Mouse (Mus musculus) heart, postnatal 36 days (tissue): ENCODE measurements around the gene D130052B06Rik. TPM values are rescaled to one million over a fixed set of nuclear protein-coding genes. Genes with fewer than 3 reads are reported as not detected.
A peak's percentile ranks its signal among the peaks of the same experiment; 100 is the strongest.

Experiments used
- DNase-seq, 2 experiments: peaks; one replicate each; pipeline ENCODE4 v3.0.0; 2021 to 2022
- intact Hi-C: fragments of 180-260 bp; cut with DNase I; formaldehyde crosslinking; loops from one replicate; pipeline ENCODE4 v1.15.1; 2025
- total RNA-seq, 2 experiments: library from RNA; stranded (reverse); gene quantifications; 2 replicates each; pipeline ENCODE4 v1.2.3; 2021

The D130052B06Rik gene
- not detected for total RNA-seq

- intact Hi-C loops = no loop called here
- DNase-seq = no peak
These were observed at the start of gene D130052B06Rik for GRCm38 (mm10) chr11:33598986-33599385. Gene D130052B06Rik (plus strand): TSS chr11:33599302.

- intact Hi-C loops = loop anchor here (5.0 kb wide), 1 partner anchor 374 kb away; no protein-coding TSS in a partner anchor
- no peak for DNase-seq
These were observed 48.1 kb upstream of the D130052B06Rik start for GRCm38 (mm10) chr11:33550861-33551560.

- intact Hi-C loops = loop anchor here (5.0 kb wide), 1 partner anchor 377 kb away; no protein-coding TSS in a partner anchor
- DNase-seq = no peak
These were observed 45.0 kb upstream of the D130052B06Rik start for GRCm38 (mm10) chr11:33554123-33554522.

- intact Hi-C loops = no loop called here
- DNase-seq = no peak
These were observed 35.2 kb upstream of the D130052B06Rik start for GRCm38 (mm10) chr11:33563921-33564320.

- DNase-seq = no peak
- intact Hi-C loops = no loop called here
These were observed 28.7 kb upstream of the D130052B06Rik start for GRCm38 (mm10) chr11:33570413-33570812.

- no peak for DNase-seq
These were observed 24.2 kb upstream of the D130052B06Rik start for GRCm38 (mm10) chr11:33574944-33575343.

GRCm38 (mm10) chr11:33578859-33579258 is 20.2 kb upstream of the D130052B06Rik start, which contains the start of gene Gabrp:
Gene Gabrp (minus strand): TSS chr11:33578959.
- intact Hi-C loops = no loop called here
- DNase-seq = no peak

More at GRCm38 (mm10) chr11:33574944-33575343, 24.2 kb upstream of the D130052B06Rik start:
- intact Hi-C loops = no loop called here

GRCm38 (mm10) chr11:33579621-33580020 is 19.5 kb upstream of the D130052B06Rik start:
- intact Hi-C loops = no loop called here

GRCm38 (mm10) chr11:33586614-33587013 is 12.5 kb upstream of the D130052B06Rik start:
- intact Hi-C loops = no loop called here
- DNase-seq = no peak

More at GRCm38 (mm10) chr11:33579621-33580020, 19.5 kb upstream of the D130052B06Rik start:
- DNase-seq = no peak

- intact Hi-C loops = no loop called here
- DNase-seq = no peak
These were observed 8.3 kb upstream of the D130052B06Rik start for GRCm38 (mm10) chr11:33590771-33591170.

GRCm38 (mm10) chr11:33592826-33593225 is 6.3 kb upstream of the D130052B06Rik start:
- intact Hi-C loops = no loop called here
- no peak for DNase-seq

- no peak for DNase-seq
- intact Hi-C loops = no loop called here
These were observed 2.4 kb upstream of the D130052B06Rik start for GRCm38 (mm10) chr11:33596655-33597054.

- no peak for DNase-seq
- intact Hi-C loops = no loop called here
These were observed 4.1 kb downstream of the D130052B06Rik start for GRCm38 (mm10) chr11:33603174-33603573.

- intact Hi-C loops = no loop called here
- DNase-seq = no peak
These were observed 8.7 kb downstream of the D130052B06Rik start for GRCm38 (mm10) chr11:33607784-33608183.

GRCm38 (mm10) chr11:33614218-33614617 is 15.1 kb downstream of the D130052B06Rik start:
- peak; percentile 64 to 69 for DNase-seq
- intact Hi-C loops = loop anchor here (1.0 to 5.0 kb wide), 2 partner anchors 317 to 438 kb away; no protein-coding TSS in a partner anchor

- no peak for DNase-seq
- intact Hi-C loops = no loop called here
These were observed 28.1 kb downstream of the D130052B06Rik start for GRCm38 (mm10) chr11:33627136-33627742.

- no peak for DNase-seq
- intact Hi-C loops = no loop called here
These were observed 38.0 kb downstream of the D130052B06Rik start for GRCm38 (mm10) chr11:33637107-33637506.

GRCm38 (mm10) chr11:33649358-33649757 is 50.3 kb downstream of the D130052B06Rik start:
- DNase-seq = no peak

GRCm38 (mm10) chr11:33654485-33654884 is 55.4 kb downstream of the D130052B06Rik start:
- intact Hi-C loops = no loop called here
- no peak for DNase-seq

More at GRCm38 (mm10) chr11:33649358-33649757, 50.3 kb downstream of the D130052B06Rik start:
- intact Hi-C loops = no loop called here

- intact Hi-C loops = no loop called here
- DNase-seq = no peak
These were observed 56.1 kb downstream of the D130052B06Rik start for GRCm38 (mm10) chr11:33655221-33655620.

GRCm38 (mm10) chr11:33655861-33656593 is 56.9 kb downstream of the D130052B06Rik start:
- intact Hi-C loops = no loop called here
- DNase-seq = no peak
